Mouse (Mus musculus) brain, embryonic 14.5 days (tissue): Measurements from ENCODE around the gene Ccdc85a.

Source experiments
- CTCF ChIP-seq: fragments of 200-500 bp; IDR thresholded peaks from 2 replicates; pipeline ENCODE4 v1.5.1; 2012; ENCODE audit warnings: inconsistent platforms, mild to moderate bottlenecking, moderate library complexity, borderline replicate concordance; ENCODE audit not compliant: insufficient read depth, insufficient read length; ENCODE audit errors: extremely low read depth
- POLR2A ChIP-seq: fragments of 200-500 bp; IDR thresholded peaks from 2 replicates; pipeline ENCODE4 v1.6.1; 2012; ENCODE audit warnings: mild to moderate bottlenecking, inconsistent platforms, borderline replicate concordance; ENCODE audit not compliant: poor library complexity, insufficient read depth, insufficient read length, severe bottlenecking; ENCODE audit errors: extremely low read depth

DNA sequence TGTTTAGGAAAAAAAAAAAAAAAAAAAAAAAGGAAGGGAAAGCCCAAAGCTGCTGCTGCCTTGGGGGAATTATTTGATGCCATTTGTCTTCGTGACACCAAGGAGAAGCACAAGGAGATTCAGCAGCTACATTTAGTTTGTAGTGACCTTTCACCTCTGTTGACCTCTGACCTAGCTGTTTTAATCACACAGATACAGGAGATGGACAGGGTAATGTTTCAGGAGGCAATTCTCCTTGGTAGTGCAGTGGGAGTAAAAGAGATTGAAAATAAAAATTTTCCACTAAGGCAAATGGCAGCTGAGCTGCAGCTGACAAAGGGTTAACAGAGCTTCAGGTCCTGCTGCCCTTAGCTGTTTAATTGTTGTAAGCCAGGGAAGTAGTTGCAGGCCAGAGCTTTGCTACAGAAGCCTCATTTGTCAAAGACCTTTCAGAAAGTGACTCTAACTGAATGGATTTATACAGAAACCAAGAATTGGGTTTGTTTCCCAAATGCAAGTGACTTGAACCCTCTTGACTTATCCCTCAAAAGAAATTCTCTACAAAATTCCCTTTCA lies 49.5 kb upstream of the Ccdc85a start:
- TF ChIP-seq POLR2A = no peak
- no peak for TF ChIP-seq CTCF
